Mouse (Mus musculus) testis, adult 2 months (tissue): Measurements from ENCODE around the gene Rnft1. TPM values are rescaled to one million over a fixed set of nuclear protein-coding genes. Genes with fewer than 3 reads are reported as not detected.

Experiments
- H3K27ac ChIP-seq: fragments of 200-500 bp; 2 replicates; pipeline ENCODE4 v1.5.1; 2012; ENCODE audit warnings: low read depth, low read length; ENCODE audit not compliant: control insufficient read depth, insufficient read depth
- H3K27me3 ChIP-seq: fragments of 200-500 bp; 2 replicates; pipeline ENCODE4 v1.6.1; 2012; ENCODE audit warnings: mild to moderate bottlenecking, low read length, moderate library complexity; ENCODE audit not compliant: control insufficient read depth, insufficient read depth
- H3K36me3 ChIP-seq: fragments of 200-500 bp; 2 replicates; pipeline ENCODE4 v1.6.1; 2012; ENCODE audit warnings: mild to moderate bottlenecking, low read length; ENCODE audit not compliant: control insufficient read depth, insufficient read depth
- H3K4me1 ChIP-seq: fragments of 200-500 bp; 2 replicates; pipeline ENCODE4 v1.6.1; 2012; ENCODE audit warnings: low read length; ENCODE audit not compliant: control insufficient read depth, insufficient read depth
- H3K4me3 ChIP-seq: fragments of 200-500 bp; 2 replicates; pipeline ENCODE4 v1.5.1; 2012; ENCODE audit warnings: low read depth, mild to moderate bottlenecking, low read length, moderate library complexity, mixed read lengths; ENCODE audit not compliant: control insufficient read depth
- CTCF ChIP-seq: fragments of 200-500 bp; IDR thresholded peaks from 2 replicates; pipeline ENCODE4 v1.5.1; 2012; ENCODE audit warnings: low read depth, mild to moderate bottlenecking, inconsistent platforms, low read length, moderate library complexity; ENCODE audit not compliant: control insufficient read depth, insufficient read depth, insufficient replicate concordance
- POLR2A ChIP-seq: fragments of 200-500 bp; IDR thresholded peaks from 2 replicates; pipeline ENCODE4 v1.6.1; 2012; ENCODE audit warnings: low read depth, mild to moderate bottlenecking, inconsistent platforms, low read length, moderate library complexity; ENCODE audit not compliant: control insufficient read depth
- polyA plus RNA-seq: library from polyadenylated mRNA; depleted of rRNA; stranded (reverse); fragments of >200 nt; gene quantifications from 2 replicates; pipeline ENCODE4 v1.2.3, GENCODE M21; 2012

Rnft1 gene
- polyA plus RNA-seq, 1 experiment: 25.1 TPM

GRCm38 (mm10) chr11:86490782-86491181 lies 6.3 kb downstream of the Rnft1 start:
- H3K4me1 ChIP-seq: peaks cover 4% of the 10 kb centered on the region
- TF ChIP-seq POLR2A (no peak), CTCF (no peak)
- H3K27me3 ChIP-seq: no peaks in the 10 kb centered on the region
- no peak overlapping the region for H3K4me3 ChIP-seq
- no peak overlapping the region for H3K27ac ChIP-seq
- peaks cover 2% of the 10 kb centered on the region for H3K36me3 ChIP-seq

- no peaks in the 10 kb centered on the region for H3K27me3 ChIP-seq
- no peak overlapping the region for H3K4me3 ChIP-seq
- H3K36me3 ChIP-seq: no peaks in the 10 kb centered on the region; the same call in 1 of the 2 replicates
- TF ChIP-seq POLR2A: no peak
- no peak for TF ChIP-seq CTCF
- H3K27ac ChIP-seq: no peak overlapping the region
- H3K4me1 ChIP-seq: no peaks in the 10 kb centered on the region
Observed at GRCm38 (mm10) chr11:86497356-86497755, 12.9 kb downstream of the Rnft1 start.

GRCm38 (mm10) chr11:86497908-86498307 lies 13.5 kb downstream of the Rnft1 start:
- TF ChIP-seq POLR2A: no peak
- peak; percentile 12; the same call in 1 of the 2 replicates for TF ChIP-seq CTCF
- no peak overlapping the region for H3K27ac ChIP-seq
- no peaks in the 10 kb centered on the region; the same call in 1 of the 2 replicates for H3K36me3 ChIP-seq
- no peaks in the 10 kb centered on the region for H3K27me3 ChIP-seq
- no peaks in the 10 kb centered on the region for H3K4me1 ChIP-seq
- no peak overlapping the region for H3K4me3 ChIP-seq

- no peaks in the 10 kb centered on the region for H3K4me1 ChIP-seq
- no peak for TF ChIP-seq POLR2A
- TF ChIP-seq CTCF: no peak
- H3K4me3 ChIP-seq: no peak overlapping the region
- H3K27ac ChIP-seq: no peak overlapping the region
- H3K36me3 ChIP-seq: no peaks in the 10 kb centered on the region; the same call in none of the 2 replicates
- H3K27me3 ChIP-seq: no peaks in the 10 kb centered on the region
Observed at GRCm38 (mm10) chr11:86500795-86501194, 16.3 kb downstream of the Rnft1 start.

GRCm38 (mm10) chr11:86503121-86503520 lies 18.7 kb downstream of the Rnft1 start:
- Histone ChIP-seq H3K36me3 (no peaks in the 10 kb centered on the region; the same call in none of the 2 replicates), H3K4me3 (no peak overlapping the region), H3K27ac (no peak overlapping the region), H3K4me1 (no peaks in the 10 kb centered on the region), H3K27me3 (no peaks in the 10 kb centered on the region)
- TF ChIP-seq POLR2A (no peak), CTCF (no peak)

- no peaks in the 10 kb centered on the region for H3K27me3 ChIP-seq
- no peaks in the 10 kb centered on the region; the same call in none of the 2 replicates for H3K36me3 ChIP-seq
- H3K27ac ChIP-seq: no peak overlapping the region
- TF ChIP-seq POLR2A (no peak), CTCF (no peak)
- H3K4me1 ChIP-seq: no peaks in the 10 kb centered on the region
- no peak overlapping the region for H3K4me3 ChIP-seq
Observed at GRCm38 (mm10) chr11:86507334-86507733, 22.9 kb downstream of the Rnft1 start.

- H3K36me3 ChIP-seq: no peaks in the 10 kb centered on the region; the same call in 1 of the 2 replicates
- H3K4me3 ChIP-seq: no peak overlapping the region
- no peaks in the 10 kb centered on the region for H3K4me1 ChIP-seq
- H3K27me3 ChIP-seq: no peaks in the 10 kb centered on the region
- TF ChIP-seq CTCF: no peak
- TF ChIP-seq POLR2A: no peak
- H3K27ac ChIP-seq: no peak overlapping the region
Observed at GRCm38 (mm10) chr11:86507991-86508390, 23.5 kb downstream of the Rnft1 start.

GRCm38 (mm10) chr11:86516620-86517019 lies 32.2 kb downstream of the Rnft1 start:
- no peak for TF ChIP-seq POLR2A
- TF ChIP-seq CTCF: no peak
- Histone ChIP-seq H3K27ac (no peak overlapping the region), H3K4me1 (no peaks in the 10 kb centered on the region), H3K27me3 (no peaks in the 10 kb centered on the region), H3K4me3 (no peak overlapping the region), H3K36me3 (no peaks in the 10 kb centered on the region; the same call in 1 of the 2 replicates)
